Mouse (Mus musculus) C2C12 (cell line): ENCODE results near the gene Snap23.

Experiments used
- CTCF ChIP-seq: IDR thresholded peaks from one replicate; pipeline ENCODE4 v1.5.1; 2011; ENCODE audit not compliant: control insufficient read depth, insufficient read depth, insufficient read length
- FOSL1 ChIP-seq: IDR thresholded peaks from one replicate; pipeline ENCODE4 v1.8.0; 2011; ENCODE audit warnings: mild to moderate bottlenecking, low read length; ENCODE audit not compliant: poor library complexity, insufficient read depth, severe bottlenecking
- MAX ChIP-seq: IDR thresholded peaks from one replicate; pipeline ENCODE4 v1.6.1; 2011; ENCODE audit warnings: mild to moderate bottlenecking, control low read depth

DNA sequence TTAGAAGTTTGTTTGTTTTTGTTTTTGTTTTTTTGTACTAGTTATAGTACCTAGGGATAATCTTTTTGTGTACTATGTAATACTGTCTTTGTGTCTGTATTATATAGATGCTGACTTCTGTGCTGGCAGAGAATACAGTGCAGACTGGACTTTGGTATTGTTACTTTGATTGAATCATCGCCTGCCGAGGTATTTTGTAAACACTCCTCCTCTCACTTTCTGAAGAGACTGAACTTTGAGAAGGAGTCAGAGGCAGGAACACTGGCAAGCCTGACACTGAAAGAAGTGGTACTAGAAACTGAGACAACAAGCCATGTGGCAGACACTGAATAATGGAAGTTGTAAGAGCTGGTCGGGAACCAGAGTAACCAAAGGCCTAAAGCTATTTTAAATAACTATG lies 10.6 kb upstream of the Snap23 start:
- no peak for TF ChIP-seq CTCF
- TF ChIP-seq MAX = no peak
- TF ChIP-seq FOSL1 = no peak
